Mouse (Mus musculus) liver, postnatal 0 days (tissue): ENCODE measurements at regions not wholly inside any gene's neighbourhood (a gene's known extent, or its start where the extent isn't known, plus 50 kb on each side); places are given as distances from the start of the nearest gene placed in this dataset.
"Not testable (repeated sequence)": the region's sequence is repeated elsewhere in the genome, so short reads cannot be mapped to it uniquely, and the experiment has no call there.

ENCODE experiments used
- ATAC-seq: fragments of 200-750 bp; cut with Nextera tagmentation; 2 replicates; pipeline ENCODE4 v1.8.0; 2017; ENCODE audit warnings: mild to moderate bottlenecking, moderate library complexity
- DNase-seq: peaks from one replicate; pipeline ENCODE4 v3.0.0-alpha.2; 2016
- H3K27ac ChIP-seq: fragments of 300-500 bp; sonication (generic); 2 replicates; pipeline ENCODE4 v1.5.1; 2014; ENCODE audit warnings: antibody characterized with exemption, moderate library complexity, mild to moderate bottlenecking, low read depth
- H3K27me3 ChIP-seq: fragments of 300-500 bp; sonication (generic); 2 replicates; pipeline ENCODE4 v1.6.1; 2014; ENCODE audit warnings: low read length, control low read depth, mixed read lengths; ENCODE audit not compliant: insufficient read depth
- H3K36me3 ChIP-seq: fragments of 300-500 bp; sonication (generic); replicated peaks from 2 replicates; pipeline ENCODE4 v1.6.1; 2014; ENCODE audit warnings: mild to moderate bottlenecking, control low read depth, low read length, moderate library complexity, mixed read lengths; ENCODE audit not compliant: insufficient read depth
- H3K4me1 ChIP-seq: fragments of 300-500 bp; sonication (generic); 2 replicates; pipeline ENCODE4 v1.6.1; 2014; ENCODE audit warnings: antibody characterized with exemption, mild to moderate bottlenecking, control low read depth; ENCODE audit not compliant: insufficient read depth
- H3K4me2 ChIP-seq: fragments of 300-500 bp; sonication (generic); 2 replicates; pipeline ENCODE4 v1.6.1; 2014; ENCODE audit warnings: low read depth, mild to moderate bottlenecking, low read length, moderate library complexity, mixed read lengths
- H3K4me3 ChIP-seq: fragments of 300-500 bp; sonication (generic); 2 replicates; pipeline ENCODE4 v1.5.1; 2014; ENCODE audit warnings: low read depth, low read length
- H3K9ac ChIP-seq: fragments of 300-500 bp; sonication (generic); replicated peaks from 2 replicates; pipeline ENCODE4 v1.6.1; 2014; ENCODE audit warnings: mild to moderate bottlenecking, moderate library complexity
- H3K9me3 ChIP-seq: fragments of 300-500 bp; sonication (generic); 2 replicates; pipeline ENCODE4 v1.6.1; 2016; ENCODE audit warnings: mild to moderate bottlenecking, control low read depth, low read length, mixed read lengths
- CTCF ChIP-seq: sonication (generic); IDR thresholded peaks from 2 replicates; pipeline ENCODE4 v1.5.1; 2016; ENCODE audit warnings: antibody characterized with exemption, low read depth
- EP300 ChIP-seq: IDR thresholded peaks from 2 replicates; pipeline ENCODE4 v1.6.1; 2016; ENCODE audit warnings: antibody characterized with exemption, low read depth, mild to moderate bottlenecking
- WGBS: fragments of 180-500 bp; shearing (Covaris S2); extraction: QIAGEN DNeasy Blood & Tissue Kit; methylation state at CpG from one replicate; pipeline ENCODE4 v1.1.7; 2014; ENCODE audit not compliant: insufficient replicate concordance; 5-methylcytosine and 5-hydroxymethylcytosine counted together

DNA sequence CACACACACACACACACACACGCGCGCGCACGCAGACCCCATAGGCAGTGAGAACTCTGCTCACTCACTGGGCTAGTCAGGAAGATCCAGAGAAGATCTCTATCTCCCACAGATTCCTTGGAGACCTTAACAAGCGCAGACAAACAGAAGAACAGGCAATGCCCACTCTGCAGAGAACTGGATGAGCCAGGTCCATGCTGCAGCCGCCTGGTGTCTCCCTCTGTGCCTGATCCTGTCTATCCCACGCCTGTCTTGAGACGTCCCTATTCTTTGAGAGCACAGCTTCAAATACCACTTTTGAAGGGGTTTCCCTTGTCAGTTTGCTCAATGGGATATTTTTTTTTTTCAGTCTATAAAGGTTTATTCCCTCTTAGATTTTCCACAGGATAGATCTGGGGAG is 273.2 kb upstream of the Gpc6 start:
- DNase-seq: no peak
- H3K9ac ChIP-seq: no peak overlapping the region
- H3K4me2 ChIP-seq: no peak overlapping the region
- no peaks in the 10 kb centered on the region for H3K9me3 ChIP-seq
- ATAC-seq: no peak
- H3K4me1 ChIP-seq: no peaks in the 10 kb centered on the region
- no peak overlapping the region for H3K27ac ChIP-seq
- no peaks in the 10 kb centered on the region for H3K36me3 ChIP-seq
- no peaks in the 10 kb centered on the region for H3K27me3 ChIP-seq
- TF ChIP-seq EP300 (no peak), CTCF (no peak)
- WGBS: 80% methylated on average over 9 of the region's 9 CpGs
- H3K4me3 ChIP-seq: no peak overlapping the region

- Histone ChIP-seq H3K4me3 (no peak overlapping the region), H3K27me3 (no peaks in the 10 kb centered on the region), H3K9me3 (no peaks in the 10 kb centered on the region), H3K4me2 (no peak overlapping the region), H3K36me3 (no peaks in the 10 kb centered on the region), H3K4me1 (no peaks in the 10 kb centered on the region), H3K9ac (no peak overlapping the region), H3K27ac (no peak overlapping the region)
- 65% methylated on average over 5 of the region's 5 CpGs for WGBS
- TF ChIP-seq CTCF: no peak
- TF ChIP-seq EP300: no peak
- no peak for ATAC-seq
- no peak for DNase-seq
These were observed 241.2 kb upstream of the Gpc6 start for GRCm38 (mm10) chr14:116683909-116684308.

GRCm38 (mm10) chr14:116697675-116698074 is 227.4 kb upstream of the Gpc6 start:
- Histone ChIP-seq H3K9ac (no peak overlapping the region), H3K4me1 (no peaks in the 10 kb centered on the region), H3K27ac (no peak overlapping the region), H3K9me3 (no peaks in the 10 kb centered on the region), H3K36me3 (no peaks in the 10 kb centered on the region), H3K27me3 (no peaks in the 10 kb centered on the region), H3K4me3 (no peak overlapping the region), H3K4me2 (no peak overlapping the region)
- WGBS: 84% methylated on average over 5 of the region's 5 CpGs
- TF ChIP-seq CTCF: no peak
- no peak for TF ChIP-seq EP300
- no peak for DNase-seq
- ATAC-seq: no peak

DNA sequence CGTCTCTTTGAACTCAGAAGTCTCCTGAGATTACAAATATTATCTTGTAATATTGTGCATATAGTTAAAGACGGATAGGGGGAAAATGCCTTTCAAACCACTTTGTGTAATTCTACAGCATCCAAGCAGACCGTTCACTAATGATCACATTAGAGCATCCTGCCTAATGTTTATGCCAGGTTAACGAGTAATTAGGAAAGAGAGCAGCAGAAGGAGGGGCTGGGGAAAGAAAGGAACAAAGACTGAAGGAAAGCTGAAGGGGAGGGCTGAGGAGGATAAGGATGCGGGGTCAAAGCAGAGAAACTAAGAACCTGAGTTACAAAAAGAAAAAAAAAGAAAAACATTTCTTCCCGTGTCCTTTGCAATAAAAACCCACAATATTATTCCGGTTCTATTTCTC is 226.7 kb upstream of the Gpc6 start:
- ATAC-seq (no peak), DNase-seq (no peak)
- WGBS: 74% methylated on average over 7 of the region's 7 CpGs
- H3K9me3 ChIP-seq: no peaks in the 10 kb centered on the region
- H3K36me3 ChIP-seq: no peaks in the 10 kb centered on the region
- no peak overlapping the region for H3K4me3 ChIP-seq
- H3K27ac ChIP-seq: no peak overlapping the region
- H3K4me1 ChIP-seq: no peaks in the 10 kb centered on the region
- TF ChIP-seq EP300: no peak
- no peak for TF ChIP-seq CTCF
- H3K4me2 ChIP-seq: no peak overlapping the region
- H3K9ac ChIP-seq: no peak overlapping the region
- no peaks in the 10 kb centered on the region for H3K27me3 ChIP-seq

DNA sequence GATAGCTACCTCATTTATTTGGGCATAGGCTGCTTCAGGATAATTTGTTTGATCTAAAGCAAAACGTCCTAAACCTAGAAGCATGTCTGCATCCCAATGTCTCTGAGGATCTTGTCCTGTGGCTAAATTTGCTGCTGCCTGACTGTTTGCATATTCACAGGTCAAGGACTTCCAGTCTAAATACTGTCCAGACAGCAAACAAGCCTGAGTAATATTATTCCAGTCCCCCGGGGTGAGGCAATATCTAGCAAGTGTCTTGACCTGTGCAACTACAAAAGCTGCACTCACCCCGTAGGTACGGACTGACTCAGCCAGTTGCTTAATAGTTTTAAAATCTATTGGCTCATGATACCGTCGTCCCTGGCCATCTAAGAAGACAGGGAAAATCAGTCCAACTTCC is 190.5 kb upstream of the Gpc6 start:
- ATAC-seq, H3K4me2 ChIP-seq, H3K36me3 ChIP-seq, H3K9me3 ChIP-seq, H3K27ac ChIP-seq, H3K4me3 ChIP-seq, H3K27me3 ChIP-seq, H3K9ac ChIP-seq, H3K4me1 ChIP-seq, DNase-seq: not testable (repeated sequence)
- 57% methylated on average over 6 of the region's 6 CpGs for WGBS

- WGBS: 79% methylated on average over 7 of the region's 7 CpGs
- H3K27ac ChIP-seq: no peak overlapping the region
- H3K9ac ChIP-seq: no peak overlapping the region
- DNase-seq (no peak), ATAC-seq (no peak)
- no peak overlapping the region for H3K4me3 ChIP-seq
- no peaks in the 10 kb centered on the region for H3K4me1 ChIP-seq
- no peak overlapping the region for H3K4me2 ChIP-seq
- no peaks in the 10 kb centered on the region for H3K27me3 ChIP-seq
- no peaks in the 10 kb centered on the region for H3K9me3 ChIP-seq
- H3K36me3 ChIP-seq: no peaks in the 10 kb centered on the region
- TF ChIP-seq CTCF: no peak
- TF ChIP-seq EP300: no peak
These were observed 170.5 kb upstream of the Gpc6 start for GRCm38 (mm10) chr14:116754438-116755157.

GRCm38 (mm10) chr14:116761429-116761828 is 163.7 kb upstream of the Gpc6 start:
- no peak overlapping the region for H3K4me2 ChIP-seq
- H3K27me3 ChIP-seq: no peaks in the 10 kb centered on the region
- ATAC-seq: no peak
- no peaks in the 10 kb centered on the region for H3K9me3 ChIP-seq
- H3K9ac ChIP-seq: no peak overlapping the region
- DNase-seq: no peak
- no peak overlapping the region for H3K4me3 ChIP-seq
- H3K27ac ChIP-seq: no peak overlapping the region
- no peaks in the 10 kb centered on the region for H3K4me1 ChIP-seq
- no peaks in the 10 kb centered on the region for H3K36me3 ChIP-seq
- TF ChIP-seq CTCF (no peak), EP300 (no peak)
- 52% methylated on average over 2 of the region's 2 CpGs for WGBS
